Mouse (Mus musculus) heart, embryonic 12.5 days (tissue): ENCODE measurements around the gene Egfl8. TPM values are rescaled to one million over a fixed set of nuclear protein-coding genes. Genes with fewer than 3 reads are reported as not detected.

Source experiments
- ATAC-seq: fragments of 200-750 bp; cut with Nextera tagmentation; 2 replicates; pipeline ENCODE4 v1.8.0; 2017; ENCODE audit warnings: moderate TSS enrichment, moderate library complexity; ENCODE audit not compliant: insufficient number of reproducible peaks, low FRiP score
- H3K27ac ChIP-seq: fragments of 300-500 bp; sonication (generic); 2 replicates; pipeline ENCODE4 v1.5.1; 2016; ENCODE audit warnings: mild to moderate bottlenecking, moderate library complexity; ENCODE audit not compliant: poor library complexity, severe bottlenecking
- H3K27me3 ChIP-seq: fragments of 300-500 bp; sonication (generic); replicated peaks from 2 replicates; pipeline ENCODE4 v1.6.1; 2016; ENCODE audit warnings: mild to moderate bottlenecking, moderate library complexity
- H3K36me3 ChIP-seq: fragments of 300-500 bp; sonication (generic); 2 replicates; pipeline ENCODE4 v1.6.1; 2016; ENCODE audit warnings: mild to moderate bottlenecking, moderate library complexity
- H3K4me1 ChIP-seq: fragments of 300-500 bp; sonication (generic); replicated peaks from 2 replicates; pipeline ENCODE4 v1.6.1; 2016; ENCODE audit warnings: mild to moderate bottlenecking
- H3K4me2 ChIP-seq: fragments of 300-500 bp; sonication (generic); 2 replicates; pipeline ENCODE4 v1.6.1; 2016; ENCODE audit warnings: mild to moderate bottlenecking, moderate library complexity
- H3K4me3 ChIP-seq: fragments of 300-500 bp; sonication (generic); 2 replicates; pipeline ENCODE4 v1.5.1; 2016; ENCODE audit warnings: mild to moderate bottlenecking
- H3K9ac ChIP-seq: fragments of 300-500 bp; sonication (generic); 2 replicates; pipeline ENCODE4 v1.6.1; 2016; ENCODE audit warnings: mild to moderate bottlenecking, moderate library complexity
- H3K9me3 ChIP-seq: fragments of 300-500 bp; sonication (generic); replicated peaks from 2 replicates; pipeline ENCODE4 v1.6.1; 2016; ENCODE audit warnings: mild to moderate bottlenecking, moderate library complexity
- WGBS: fragments of 180-500 bp; shearing (Covaris S2); methylation state at CpG from one replicate; pipeline ENCODE4 v1.1.7; 2016; 5-methylcytosine and 5-hydroxymethylcytosine counted together
- polyA plus RNA-seq: library from polyadenylated mRNA; unstranded; fragments of >200 nt; fragmentation: Nextera tagmentation; extraction: Ambion mirVana; gene quantifications from 2 replicates; pipeline ENCODE4 v1.2.1, GENCODE M21; 2016

Egfl8 gene
- polyA plus RNA-seq, 1 experiment from 2014 or later = 0.57 TPM

GRCm38 (mm10) chr17:34627093-34627942 lies 11.5 kb upstream of the Egfl8 start:
- Histone ChIP-seq H3K4me3 (peak overlapping the region; percentile 88), H3K27ac (peak overlapping the region; percentile 97), H3K27me3 (peaks cover 37% of the 10 kb centered on the region), H3K9ac (peak overlapping the region; percentile 86), H3K9me3 (no peaks in the 10 kb centered on the region), H3K36me3 (peaks cover 26% of the 10 kb centered on the region), H3K4me2 (peak overlapping the region; percentile 95), H3K4me1 (peaks cover 49% of the 10 kb centered on the region)
- 0% methylated on average over 40 of the region's 45 CpGs for WGBS
- ATAC-seq = peak; percentile 84

GRCm38 (mm10) chr17:34626773-34627092 lies 11.0 kb upstream of the Egfl8 start:
- Histone ChIP-seq H3K4me2 (peak overlapping the region; percentile 95), H3K4me1 (peaks cover 45% of the 10 kb centered on the region), H3K36me3 (peaks cover 30% of the 10 kb centered on the region), H3K9ac (peak overlapping the region; percentile 86), H3K9me3 (no peaks in the 10 kb centered on the region), H3K4me3 (peak overlapping the region; percentile 88), H3K27ac (peak overlapping the region; percentile 97; the same call in 1 of the 2 replicates), H3K27me3 (peaks cover 31% of the 10 kb centered on the region)
- ATAC-seq = peak; percentile 34; the same call in 1 of the 2 replicates
- WGBS = under 1% methylated on average over 18 of the region's 18 CpGs

GRCm38 (mm10) chr17:34626062-34626772 lies 10.4 kb upstream of the Egfl8 start:
- WGBS = 47% methylated on average over 16 of the region's 16 CpGs
- peaks cover 36% of the 10 kb centered on the region for H3K36me3 ChIP-seq

DNA sequence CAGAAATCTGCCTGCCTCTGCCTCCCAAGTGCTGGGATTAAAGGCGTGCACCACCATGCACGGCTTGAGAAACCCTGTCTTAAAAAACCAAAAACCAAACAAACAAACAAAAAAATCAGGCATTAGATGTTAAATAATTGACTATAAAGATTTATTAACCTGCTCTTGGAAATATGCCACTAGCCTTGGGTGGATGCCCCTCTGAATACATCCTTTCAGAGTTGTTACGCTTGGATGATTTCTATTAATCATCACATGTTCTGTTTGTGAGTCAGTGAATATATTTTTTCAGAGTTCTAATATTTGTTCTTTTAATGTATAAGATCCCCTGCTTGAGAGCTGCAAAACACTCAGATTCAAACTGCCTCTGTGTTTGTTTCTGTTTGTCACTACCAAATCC lies 9.2 kb upstream of the Egfl8 start:
- Histone ChIP-seq H3K4me1 (peaks cover 33% of the 10 kb centered on the region), H3K27ac (no peak overlapping the region), H3K27me3 (peaks cover 13% of the 10 kb centered on the region), H3K9me3 (no peaks in the 10 kb centered on the region), H3K4me3 (no peak overlapping the region), H3K9ac (no peak overlapping the region), H3K36me3 (peaks cover 41% of the 10 kb centered on the region), H3K4me2 (no peak overlapping the region)
- no peak for ATAC-seq
- 99% methylated on average over 3 of the region's 3 CpGs for WGBS

More at GRCm38 (mm10) chr17:34626062-34626772, 10.4 kb upstream of the Egfl8 start:
- Histone ChIP-seq H3K27me3 (peaks cover 26% of the 10 kb centered on the region), H3K4me2 (peak overlapping the region; percentile 95), H3K4me1 (peaks cover 41% of the 10 kb centered on the region), H3K27ac (no peak overlapping the region), H3K9ac (peak overlapping the region; percentile 86), H3K4me3 (peak overlapping the region; percentile 88), H3K9me3 (no peaks in the 10 kb centered on the region)
- no peak for ATAC-seq

DNA sequence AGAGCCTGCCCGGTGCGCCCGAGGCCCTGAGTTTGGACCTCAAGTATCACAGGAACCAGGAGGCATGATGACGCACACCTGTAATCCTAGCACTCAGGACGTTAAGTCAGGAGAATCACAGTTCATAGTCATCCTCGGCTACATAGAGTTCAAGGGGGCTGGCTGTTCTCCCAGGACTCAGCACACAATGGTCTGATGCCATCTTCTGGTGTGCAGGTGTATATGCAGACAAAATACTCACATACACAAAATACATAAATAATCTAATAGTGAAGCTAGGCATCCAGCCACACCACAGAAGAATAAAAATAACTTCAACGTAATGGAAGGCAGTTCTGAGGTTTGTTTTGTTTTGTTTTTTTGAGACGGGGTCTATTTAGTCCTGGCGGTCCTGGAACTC lies 7.4 kb upstream of the Egfl8 start:
- H3K4me1 ChIP-seq = peaks cover 18% of the 10 kb centered on the region
- H3K4me3 ChIP-seq = no peak overlapping the region
- no peaks in the 10 kb centered on the region for H3K27me3 ChIP-seq
- H3K4me2 ChIP-seq = no peak overlapping the region
- H3K9me3 ChIP-seq = no peaks in the 10 kb centered on the region
- no peak for ATAC-seq
- H3K36me3 ChIP-seq = peaks cover 49% of the 10 kb centered on the region
- no peak overlapping the region for H3K9ac ChIP-seq
- 86% methylated on average over 9 of the region's 9 CpGs for WGBS
- H3K27ac ChIP-seq = no peak overlapping the region

GRCm38 (mm10) chr17:34621006-34621405 lies 5.2 kb upstream of the Egfl8 start:
- ATAC-seq = no peak
- Histone ChIP-seq H3K4me3 (no peak overlapping the region), H3K27ac (no peak overlapping the region), H3K27me3 (no peaks in the 10 kb centered on the region), H3K4me1 (peaks cover 6% of the 10 kb centered on the region), H3K4me2 (no peak overlapping the region), H3K9me3 (no peaks in the 10 kb centered on the region), H3K9ac (no peak overlapping the region), H3K36me3 (peaks cover 64% of the 10 kb centered on the region)
- 88% methylated on average over 8 of the region's 8 CpGs for WGBS

DNA sequence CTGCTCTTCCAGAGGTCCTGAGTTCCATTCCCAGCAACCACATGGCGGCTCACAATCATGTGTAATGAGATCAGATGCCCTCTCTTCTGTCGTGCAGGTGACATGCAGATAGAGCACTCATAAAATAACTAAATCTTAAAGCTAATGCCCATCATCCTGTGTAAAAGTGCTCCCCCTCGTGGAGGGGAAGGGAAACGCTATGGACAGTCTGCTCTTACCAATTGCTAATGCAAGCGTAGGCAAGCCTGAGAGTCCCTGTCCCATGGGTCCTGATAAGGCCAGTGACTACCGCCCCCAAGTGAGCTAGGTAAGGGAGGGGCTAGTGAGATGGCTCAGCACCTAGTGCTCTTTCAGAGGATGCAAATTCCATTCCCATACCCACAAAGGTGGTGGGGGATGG lies 3.2 kb upstream of the Egfl8 start:
- peaks cover 72% of the 10 kb centered on the region for H3K36me3 ChIP-seq
- H3K4me2 ChIP-seq = no peak overlapping the region
- H3K27ac ChIP-seq = no peak overlapping the region
- no peaks in the 10 kb centered on the region for H3K9me3 ChIP-seq
- no peak; the same call in 1 of the 2 replicates for ATAC-seq
- H3K9ac ChIP-seq = no peak overlapping the region
- H3K4me3 ChIP-seq = no peak overlapping the region
- 17% methylated on average over 6 of the region's 6 CpGs for WGBS
- no peaks in the 10 kb centered on the region for H3K27me3 ChIP-seq
- H3K4me1 ChIP-seq = no peaks in the 10 kb centered on the region

- WGBS = 85% methylated on average over 10 of the region's 10 CpGs
- no peak for ATAC-seq
- peaks cover 70% of the 10 kb centered on the region for H3K36me3 ChIP-seq
- no peak overlapping the region for H3K4me3 ChIP-seq
- no peak overlapping the region for H3K27ac ChIP-seq
- peaks cover 4% of the 10 kb centered on the region for H3K4me1 ChIP-seq
- H3K27me3 ChIP-seq = no peaks in the 10 kb centered on the region
- H3K9me3 ChIP-seq = no peaks in the 10 kb centered on the region
- H3K4me2 ChIP-seq = no peak overlapping the region
- H3K9ac ChIP-seq = no peak overlapping the region
Measured at GRCm38 (mm10) chr17:34613830-34614229, 1.9 kb downstream of the Egfl8 start.

GRCm38 (mm10) chr17:34613054-34613645 lies 2.6 kb downstream of the Egfl8 start:
- Histone ChIP-seq H3K9ac (no peak overlapping the region), H3K27me3 (no peaks in the 10 kb centered on the region), H3K9me3 (no peaks in the 10 kb centered on the region), H3K4me3 (no peak overlapping the region), H3K4me2 (no peak overlapping the region), H3K27ac (no peak overlapping the region), H3K4me1 (peaks cover 10% of the 10 kb centered on the region), H3K36me3 (peaks cover 71% of the 10 kb centered on the region)
- 83% methylated on average over 11 of the region's 11 CpGs for WGBS
- no peak for ATAC-seq

DNA sequence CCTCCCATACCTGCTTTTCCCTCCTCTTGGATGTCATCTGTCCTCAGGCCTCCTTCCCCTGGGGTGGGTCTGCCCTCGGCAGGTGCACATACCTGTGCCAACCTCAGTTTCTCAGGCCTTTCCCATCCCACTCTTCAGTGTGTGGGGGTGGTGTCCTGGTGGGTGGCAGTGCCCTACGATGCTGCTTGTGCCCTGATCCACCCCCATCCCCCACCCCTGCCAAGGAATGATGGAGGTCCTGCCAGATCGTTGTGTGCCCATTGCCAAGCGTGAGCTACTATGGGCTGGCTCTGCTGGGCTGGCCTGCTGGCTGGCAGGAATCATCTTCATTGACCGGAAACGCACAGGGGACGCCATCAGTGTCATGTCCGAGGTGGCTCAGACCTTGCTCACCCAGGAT lies 4.7 kb downstream of the Egfl8 start:
- Histone ChIP-seq H3K4me1 (peaks cover 29% of the 10 kb centered on the region), H3K36me3 (peaks cover 63% of the 10 kb centered on the region), H3K4me3 (no peak overlapping the region), H3K9ac (no peak overlapping the region), H3K27me3 (no peaks in the 10 kb centered on the region), H3K27ac (no peak overlapping the region), H3K4me2 (no peak overlapping the region), H3K9me3 (no peaks in the 10 kb centered on the region)
- ATAC-seq = no peak
- WGBS = 91% methylated on average over 8 of the region's 8 CpGs

GRCm38 (mm10) chr17:34607997-34608396 lies 7.8 kb downstream of the Egfl8 start:
- ATAC-seq = no peak
- 84% methylated on average over 7 of the region's 7 CpGs for WGBS
- no peak overlapping the region for H3K4me3 ChIP-seq
- H3K9me3 ChIP-seq = no peaks in the 10 kb centered on the region
- H3K9ac ChIP-seq = 0 out of 2 replicates have a peak overlapping the region, but pooled peaks have one; percentile 42
- no peak overlapping the region for H3K4me2 ChIP-seq
- no peaks in the 10 kb centered on the region for H3K27me3 ChIP-seq
- peaks cover 38% of the 10 kb centered on the region for H3K4me1 ChIP-seq
- no peak overlapping the region for H3K27ac ChIP-seq
- H3K36me3 ChIP-seq = peaks cover 38% of the 10 kb centered on the region
